8 mouse cellular contexts compared by ENCODE assay signal in the genomic region with DNA sequence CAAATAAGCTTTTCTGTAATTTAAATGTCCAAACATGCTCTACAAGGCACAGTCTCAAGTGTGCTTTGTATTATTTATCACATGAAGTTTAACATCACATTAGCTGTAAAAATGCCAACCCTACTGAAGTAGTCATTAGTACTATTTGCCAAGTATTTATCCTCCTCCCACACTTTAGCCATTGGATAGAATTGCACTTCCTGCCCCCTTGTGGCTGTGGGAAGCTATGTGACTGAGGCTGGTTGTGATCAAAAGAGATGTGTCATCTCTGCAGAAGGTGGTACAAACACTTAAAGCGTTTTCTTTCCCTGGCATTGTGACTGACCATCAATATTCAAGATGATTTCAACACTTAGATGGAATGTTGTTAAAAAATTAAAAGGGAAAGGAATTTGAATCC. TPM values are rescaled to one million over a fixed set of nuclear protein-coding genes. Genes with fewer than 3 reads are reported as not detected.
DNase-seq lines count a peak whose midpoint lies in the region; TF ChIP-seq lines count a peak whose summit lies in the region.

No protein-coding gene starts in this region.

- no peaks in the 10 kb centered on the region for H3K9me3 ChIP-seq in ES-E14 (ENCODE audit: control insufficient read depth, insufficient read depth, low read depth, low read length)

- TF ChIP-seq CTCF in layer of hippocampus, adult 2 months (conservative IDR thresholded peaks at IDR 0.05) = peak; percentile 84

- no peak overlapping the region for H3K4me3 ChIP-seq in layer of hippocampus, adult 2 months
- no peak overlapping the region for H3K4me3 ChIP-seq in ES-E14 (ENCODE audit: insufficient read depth in 1 of 2, low read depth in 1 of 2, low read length in 2 of 2, poor library complexity in 1 of 2, severe bottlenecking in 1 of 2)

- no peak overlapping the region for H3K9ac ChIP-seq in ES-E14 (ENCODE audit: insufficient read depth, low read depth, low read length, poor library complexity, severe bottlenecking)

- no peaks in the 10 kb centered on the region for H3K4me1 ChIP-seq in ES-E14 (ENCODE audit: control insufficient read depth in 2 of 2, insufficient read depth in 2 of 2, low read length in 2 of 2, poor library complexity in 1 of 2)

- DNase-seq in layer of hippocampus, adult 2 months (ENCODE audit: low spot score in 2 of 2) = peak in 1 of 2 experiments; percentile 30
- no peak for DNase-seq in layer of hippocampus, postnatal 14 days (ENCODE audit: low spot score in 2 of 2)
- peak; percentile 21 for DNase-seq in ES-E14 (ENCODE audit: low read depth, low spot score)
- DNase-seq in adrenal gland, postnatal 10 days = peak; percentile 51
- DNase-seq in heart, postnatal 10 days = peak; percentile 40 to 60
- DNase-seq in spleen, adult 18-20 months = no peak
- DNase-seq in right cerebral cortex, postnatal 36 days (ENCODE audit: low spot score in 2 of 2) = no peak
- DNase-seq in gastrocnemius, postnatal 4 days (ENCODE audit: low spot score in 2 of 2) = no peak

- H3K36me3 ChIP-seq in ES-E14 (ENCODE audit: control insufficient read depth, insufficient read depth, low read length, poor library complexity, severe bottlenecking) = no peaks in the 10 kb centered on the region

- H3K27ac ChIP-seq in layer of hippocampus, adult 2 months = no peak overlapping the region
- H3K27ac ChIP-seq in ES-E14 (ENCODE audit: insufficient read depth, low read depth, low read length, poor library complexity, severe bottlenecking) = no peak overlapping the region

- intact Hi-C loops in heart, postnatal 10 days (cut with DNase I) = loop anchor here (1.0 to 5.0 kb wide), 3 partner anchors 147 to 302 kb away; no protein-coding TSS in a partner anchor

- in situ Hi-C loops in ES-E14 (cut with MboI; ENCODE audit: low sequenced_read_pairs in 2 of 2, unreplicated experiment in 2 of 2) = loop anchor here in 1 of 2 experiments (25.0 kb wide), 1 partner anchor 303 kb away; the partner anchor contains the start of gene ccdc198

TF ChIP-seq in ES-E14, 5 proteins besides CTCF, POLR2A, EP300 and RAD21:
- TF ChIP-seq MAFK (IDR thresholded peaks at IDR 0.05; ENCODE audit: insufficient read depth, low read depth, low read length) (no peak), ZNF384 (IDR thresholded peaks at IDR 0.05; ENCODE audit: low read depth, low read length) (no peak), ZC3H11A (IDR thresholded peaks at IDR 0.05; ENCODE audit: borderline replicate concordance, low read depth, low read length) (peak; percentile 81; the same call in 1 of the 2 replicates), HCFC1 (IDR thresholded peaks at IDR 0.05; ENCODE audit: borderline replicate concordance, insufficient read depth, low read length) (no peak), CHD2 (IDR thresholded peaks at IDR 0.05; ENCODE audit: low read depth, low read length) (no peak)
TF ChIP-seq in ES-E14: peak in this region for 1.

RNA-seq across cellular contexts. Expression of gene Slc35f4, which starts 14.3 kb away (rescaled TPM):
- 10 to 100 TPM; 13.9 to 16.3 TPM for total RNA-seq in layer of hippocampus, adult 2 months (2021)
- 10 to 100 TPM; 15.0 to 18.1 TPM for total RNA-seq in layer of hippocampus, postnatal 14 days (2021)
- 0.13 and 0.58 TPM in 2 replicates for total RNA-seq in ES-E14 (2012; rRNA removed)
- not detected for total RNA-seq in adrenal gland, postnatal 10 days (2021)
- not detected for total RNA-seq in heart, postnatal 10 days (2021)
- not detected for total RNA-seq in gastrocnemius, postnatal 4 days (2021)

Comparison
In these comparisons a context has a peak if more than half of its experiments do, and no peak if none do; other contexts are left out.
1. DNase-seq: peak in ES-E14 (single experiment), adrenal gland, postnatal 10 days (single experiment) and heart, postnatal 10 days (2 of 2); none in layer of hippocampus, postnatal 14 days (0 of 2), spleen, adult 18-20 months (0 of 2), right cerebral cortex, postnatal 36 days (0 of 2) and gastrocnemius, postnatal 4 days (0 of 2).